Mouse (Mus musculus) right cerebral cortex, postnatal 4 days (tissue): ENCODE measurements around the gene Olfr311.

Experiments used
- DNase-seq: peaks from one replicate; pipeline ENCODE4 v3.0.0-alpha.2; 2022

Gene Olfr311

GRCm38 (mm10) chr11:58883756-58884155, 44.7 kb downstream of the Olfr311 start:
- DNase-seq, result no peak

- DNase-seq, result no peak
Measured at GRCm38 (mm10) chr11:58890511-58890910, 51.5 kb downstream of the Olfr311 start.
